Comparison of ENCODE assay signal across 8 mouse cellular contexts in the genomic region with DNA sequence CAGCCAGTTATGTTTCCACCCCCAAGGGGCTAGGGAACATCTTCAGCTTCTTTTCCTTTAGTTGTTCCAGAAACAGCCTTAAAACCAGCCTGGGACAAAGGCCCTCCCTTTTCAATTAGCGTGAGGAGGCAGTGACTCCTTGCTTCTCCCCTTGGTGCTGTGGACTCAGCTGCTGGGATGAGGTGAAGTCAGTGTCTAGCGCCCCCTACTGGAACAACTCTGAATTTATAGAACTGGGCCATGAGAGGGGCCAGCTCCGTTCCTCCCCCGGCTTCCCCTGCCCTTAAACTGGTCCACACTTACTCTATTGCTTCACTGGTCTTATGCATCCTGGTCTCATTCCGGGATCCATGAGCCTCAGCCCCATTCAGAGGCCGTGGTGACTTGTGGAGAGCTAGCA. TPM values are rescaled to one million over a fixed set of nuclear protein-coding genes. Genes with fewer than 3 reads are reported as not detected.
DNase-seq lines count a peak whose midpoint lies in the region; ATAC-seq and TF ChIP-seq lines count a peak whose summit lies in the region.

No protein-coding gene starts in this region.

- H3K36me3 ChIP-seq in midbrain, embryonic 11.5 days (ENCODE audit: control insufficient read depth, insufficient read depth, low read length) = 0 out of 2 replicates have a peak, but pooled peaks cover 8% of the 10 kb centered on the region
- peaks cover 51% of the 10 kb centered on the region for H3K36me3 ChIP-seq in midbrain, embryonic 16.5 days (ENCODE audit: control insufficient read depth, insufficient read depth, low read length)
- peaks cover 38% of the 10 kb centered on the region for H3K36me3 ChIP-seq in intestine, postnatal 0 days (ENCODE audit: control insufficient read depth, insufficient read depth)

- peak; percentile 38; the same call in 1 of the 2 replicates for ATAC-seq in midbrain, embryonic 11.5 days (ENCODE audit: low FRiP score)
- no peak for ATAC-seq in midbrain, embryonic 16.5 days
- no peak for ATAC-seq in intestine, postnatal 0 days
- ATAC-seq in megakaryocyte, adult 5-6 weeks (ENCODE audit: poor library complexity, severe bottlenecking) = peak; percentile 56

- no peak overlapping the region; the same call in 1 of the 2 replicates for H3K27ac ChIP-seq in midbrain, embryonic 11.5 days (ENCODE audit: low read depth, low read length)
- no peak overlapping the region for H3K27ac ChIP-seq in midbrain, embryonic 16.5 days (ENCODE audit: low read length)
- H3K27ac ChIP-seq in intestine, postnatal 0 days (ENCODE audit: low read depth, low read length) = 0 out of 2 replicates have a peak overlapping the region, but pooled peaks have one; percentile 57

- no peaks in the 10 kb centered on the region for H3K9me3 ChIP-seq in midbrain, embryonic 11.5 days (ENCODE audit: control insufficient read depth, low read length)
- no peaks in the 10 kb centered on the region for H3K9me3 ChIP-seq in midbrain, embryonic 16.5 days (replicated peaks; ENCODE audit: control insufficient read depth, low read length, poor library complexity, severe bottlenecking)
- no peaks in the 10 kb centered on the region for H3K9me3 ChIP-seq in intestine, postnatal 0 days (ENCODE audit: control insufficient read depth)

- 34% methylated on average over 6 of the region's 6 CpGs for WGBS in midbrain, embryonic 11.5 days
- WGBS in midbrain, embryonic 16.5 days = 31% methylated on average over 6 of the region's 6 CpGs
- 29% methylated on average over 6 of the region's 6 CpGs for WGBS in intestine, postnatal 0 days

- peaks cover 14% of the 10 kb centered on the region for H3K4me1 ChIP-seq in midbrain, embryonic 11.5 days (ENCODE audit: control insufficient read depth, insufficient read depth, low read length)
- peaks cover 11% of the 10 kb centered on the region for H3K4me1 ChIP-seq in midbrain, embryonic 16.5 days (ENCODE audit: control insufficient read depth, insufficient read depth, low read length)
- H3K4me1 ChIP-seq in intestine, postnatal 0 days (replicated peaks; ENCODE audit: control insufficient read depth, insufficient read depth, low read length) = peaks cover 19% of the 10 kb centered on the region; the same call in 1 of the 2 replicates

- H3K4me3 ChIP-seq in midbrain, embryonic 11.5 days (ENCODE audit: low read depth, low read length) = no peak overlapping the region
- H3K4me3 ChIP-seq in midbrain, embryonic 16.5 days (ENCODE audit: low read depth, low read length) = no peak overlapping the region
- no peak overlapping the region for H3K4me3 ChIP-seq in intestine, postnatal 0 days (ENCODE audit: low read depth, low read length)

- peak; percentile 41 to 52 for DNase-seq in cerebellum, adult 18-20 months
- DNase-seq in cerebellum, adult 11-12 months = no peak
- DNase-seq in midbrain, embryonic 11.5 days (ENCODE audit: low spot score, missing footprints) = peak; percentile 95
- peak; percentile 61 for DNase-seq in cerebellum, adult 9-10 months
- DNase-seq in thymus, postnatal 0 days (ENCODE audit: low spot score) = peak; percentile 67

- no peak overlapping the region for H3K9ac ChIP-seq in midbrain, embryonic 11.5 days (ENCODE audit: low read length)
- no peak overlapping the region for H3K9ac ChIP-seq in midbrain, embryonic 16.5 days (ENCODE audit: low read depth, low read length)
- H3K9ac ChIP-seq in intestine, postnatal 0 days (ENCODE audit: low read depth, low read length) = no peak overlapping the region

- H3K27me3 ChIP-seq in midbrain, embryonic 11.5 days (ENCODE audit: control insufficient read depth, insufficient read depth, low read length) = no peaks in the 10 kb centered on the region
- no peaks in the 10 kb centered on the region for H3K27me3 ChIP-seq in midbrain, embryonic 16.5 days (ENCODE audit: control insufficient read depth, insufficient read depth, low read depth, low read length)
- H3K27me3 ChIP-seq in intestine, postnatal 0 days (replicated peaks; ENCODE audit: control insufficient read depth, insufficient read depth, low read length) = no peaks in the 10 kb centered on the region

- no peak overlapping the region for H3K4me2 ChIP-seq in midbrain, embryonic 11.5 days
- H3K4me2 ChIP-seq in midbrain, embryonic 16.5 days (ENCODE audit: low read length) = no peak overlapping the region
- no peak overlapping the region for H3K4me2 ChIP-seq in intestine, postnatal 0 days (replicated peaks; ENCODE audit: low read depth)

- TF ChIP-seq CTCF in intestine, postnatal 0 days (IDR thresholded peaks at IDR 0.05; ENCODE audit: low read depth) = peak; percentile 85

RNA-seq across cellular contexts. Expression of gene Mroh3, which starts 37.4 kb away (rescaled TPM):
- 0.73 and 0.75 TPM in 2 replicates for polyA plus RNA-seq in midbrain, embryonic 11.5 days (2014; fragmentation: Nextera tagmentation; extraction: Ambion mirVana)
- polyA plus RNA-seq in midbrain, embryonic 16.5 days (2015; fragmentation: Nextera tagmentation; extraction: Ambion mirVana) = not detected in 2 replicates
- 0.04 and 0.25 TPM in 2 replicates for polyA plus RNA-seq in intestine, postnatal 0 days (2015; fragmentation: Nextera tagmentation; extraction: Ambion mirVana)
- not detected in 2 replicates for total RNA-seq in megakaryocyte, adult 5-6 weeks (2015)
- not detected in 2 replicates for total RNA-seq in megakaryocyte, adult 5-6 weeks (2017)
- 0.05 and 0.46 TPM in 2 replicates for polyA plus RNA-seq in thymus, postnatal 0 days (2015; fragmentation: Nextera tagmentation; extraction: Ambion mirVana)

RNA-seq across cellular contexts. Expression of gene Kif21b, which starts 44.0 kb away (rescaled TPM):
- 11.9 and 12.9 TPM in 2 replicates for polyA plus RNA-seq in midbrain, embryonic 11.5 days (2014; fragmentation: Nextera tagmentation; extraction: Ambion mirVana)
- polyA plus RNA-seq in midbrain, embryonic 16.5 days (2015; fragmentation: Nextera tagmentation; extraction: Ambion mirVana) = 47.9 and 55.7 TPM in 2 replicates
- polyA plus RNA-seq in intestine, postnatal 0 days (2015; fragmentation: Nextera tagmentation; extraction: Ambion mirVana) = 5.5 and 6.4 TPM in 2 replicates
- 41.1 and 48.0 TPM in 2 replicates for total RNA-seq in megakaryocyte, adult 5-6 weeks (2015)
- total RNA-seq in megakaryocyte, adult 5-6 weeks (2017) = 36.3 and 46.1 TPM in 2 replicates
- polyA plus RNA-seq in thymus, postnatal 0 days (2015; fragmentation: Nextera tagmentation; extraction: Ambion mirVana) = 14.8 and 20.3 TPM in 2 replicates

RNA-seq across cellular contexts. Expression of gene Inava, which starts 58.9 kb away (rescaled TPM):
- polyA plus RNA-seq in midbrain, embryonic 11.5 days (2014; fragmentation: Nextera tagmentation; extraction: Ambion mirVana) = 10.8 and 12.7 TPM in 2 replicates
- polyA plus RNA-seq in midbrain, embryonic 16.5 days (2015; fragmentation: Nextera tagmentation; extraction: Ambion mirVana) = 1.5 and 3.0 TPM in 2 replicates
- polyA plus RNA-seq in intestine, postnatal 0 days (2015; fragmentation: Nextera tagmentation; extraction: Ambion mirVana) = 15.8 and 18.3 TPM in 2 replicates
- not detected in 2 replicates for total RNA-seq in megakaryocyte, adult 5-6 weeks (2015)
- not detected in 2 replicates for total RNA-seq in megakaryocyte, adult 5-6 weeks (2017)
- polyA plus RNA-seq in thymus, postnatal 0 days (2015; fragmentation: Nextera tagmentation; extraction: Ambion mirVana) = 5.0 and 5.9 TPM in 2 replicates

Comparison
In these comparisons a context has a peak if more than half of its experiments do, and no peak if none do; other contexts are left out.
1. ATAC-seq: peak in midbrain, embryonic 11.5 days (single experiment) and megakaryocyte, adult 5-6 weeks (single experiment); none in midbrain, embryonic 16.5 days (single experiment) and intestine, postnatal 0 days (single experiment).